Mouse (Mus musculus): ENCODE measurements around the gene Dusp9. TPM values are rescaled to one million over a fixed set of nuclear protein-coding genes. Genes with fewer than 3 reads are reported as not detected.
A peak's percentile ranks its signal among the peaks of the same experiment; 100 is the strongest.

The Dusp9 gene
- total and polyA plus RNA-seq, 2 experiments from 2014 or later: 0.12 to 2.2 TPM

DNA sequence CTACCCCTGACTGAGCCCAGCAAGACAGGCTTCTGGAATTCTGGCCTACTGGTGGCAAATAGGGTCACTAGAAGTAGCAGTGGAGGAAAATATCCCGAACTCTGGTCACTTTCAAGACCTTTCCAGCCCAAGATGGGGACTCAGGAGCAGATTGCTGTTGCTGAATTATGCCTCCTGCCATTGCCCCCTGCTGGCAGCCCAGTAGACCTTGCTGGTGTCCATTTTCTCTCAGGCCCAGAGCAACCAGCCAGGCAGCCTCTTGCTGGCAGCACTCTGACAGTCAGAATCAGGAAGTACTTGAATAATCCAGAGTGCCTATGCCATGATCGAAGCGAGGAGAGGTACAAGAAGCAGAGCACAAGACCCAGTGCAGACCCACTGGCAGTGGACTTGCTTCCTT, 16.3 kb downstream of the Dusp9 start:
- DNase-seq (ENCODE audit: low spot score): no peak
- Histone ChIP-seq H3K4me3 (ENCODE audit: low read depth, low read length) (no peak overlapping the region), H3K36me3 (replicated peaks; ENCODE audit: control insufficient read depth, insufficient read depth, low read length) (no peaks in the 10 kb centered on the region), H3K27me3 (ENCODE audit: control insufficient read depth, insufficient read depth, low read length) (no peaks in the 10 kb centered on the region), H3K9me3 (replicated peaks; ENCODE audit: control insufficient read depth, low read length) (no peaks in the 10 kb centered on the region), H3K4me2 (ENCODE audit: low read depth, low read length) (no peak overlapping the region), H3K9ac (replicated peaks; ENCODE audit: low read depth, low read length) (no peak overlapping the region), H3K4me1 (ENCODE audit: control insufficient read depth, insufficient read depth) (0 out of 2 replicates have a peak, but pooled peaks cover 3% of the 10 kb centered on the region), H3K27ac (ENCODE audit: low read depth) (no peak overlapping the region)
- WGBS: 50% methylated on average over 3 of the region's 3 CpGs
- no peak for ATAC-seq (ENCODE audit: insufficient read depth, low read depth)
- peak; percentile 50 for TF ChIP-seq CTCF (IDR thresholded peaks at IDR 0.05; ENCODE audit: low read depth)
- no peak for TF ChIP-seq EP300 (IDR thresholded peaks at IDR 0.05; ENCODE audit: low read depth)

GRCm38 (mm10) chrX:73658391-73658790, 19.2 kb downstream of the Dusp9 start:
- no peak for ATAC-seq (ENCODE audit: insufficient read depth, low read depth)
- no peak for TF ChIP-seq EP300 (IDR thresholded peaks at IDR 0.05; ENCODE audit: low read depth)
- TF ChIP-seq CTCF (IDR thresholded peaks at IDR 0.05; ENCODE audit: low read depth): no peak
- H3K4me3 ChIP-seq (ENCODE audit: low read depth, low read length): no peak overlapping the region

DNA sequence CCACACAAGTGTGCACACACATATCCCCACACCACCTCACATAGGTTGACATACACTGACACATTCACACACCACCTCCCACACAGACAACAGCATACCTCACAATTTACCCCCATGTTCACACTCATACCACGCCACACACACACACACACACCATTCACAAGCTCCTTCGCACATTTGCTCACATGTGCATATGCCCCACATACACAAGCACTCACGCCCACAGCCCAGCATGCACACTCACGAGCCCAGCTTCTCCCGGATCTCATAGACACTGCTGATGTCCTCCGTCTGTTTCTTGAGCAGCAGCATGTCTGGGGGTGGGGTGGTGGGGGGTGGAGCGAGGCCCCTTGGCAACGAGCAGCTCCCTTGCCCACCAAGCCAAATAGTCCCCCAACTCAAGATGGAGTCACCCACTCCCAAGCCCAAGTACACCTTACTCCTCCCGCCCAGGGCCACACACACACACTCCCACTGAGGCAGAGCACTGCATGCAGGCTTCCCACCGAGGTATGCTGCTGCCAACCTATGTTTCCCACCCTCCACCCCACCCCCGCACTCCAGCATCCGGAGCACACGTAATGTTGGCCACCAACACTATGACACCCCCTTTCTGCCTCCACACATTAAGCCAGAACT, 19.8 kb downstream of the Dusp9 start:
- Histone ChIP-seq H3K36me3 (replicated peaks; ENCODE audit: control insufficient read depth, insufficient read depth, low read length) (no peaks in the 10 kb centered on the region), H3K4me2 (ENCODE audit: low read depth, low read length) (peak overlapping the region; percentile 77), H3K9me3 (replicated peaks; ENCODE audit: control insufficient read depth, low read length) (no peaks in the 10 kb centered on the region), H3K9ac (replicated peaks; ENCODE audit: low read depth, low read length) (no peak overlapping the region), H3K4me1 (ENCODE audit: control insufficient read depth, insufficient read depth) (0 out of 2 replicates have a peak, but pooled peaks cover 3% of the 10 kb centered on the region), H3K4me3 (ENCODE audit: low read depth, low read length) (no peak overlapping the region), H3K27me3 (ENCODE audit: control insufficient read depth, insufficient read depth, low read length) (no peaks in the 10 kb centered on the region), H3K27ac (ENCODE audit: low read depth) (no peak overlapping the region)
- DNase-seq (ENCODE audit: low spot score): no peak
- no peak for TF ChIP-seq EP300 (IDR thresholded peaks at IDR 0.05; ENCODE audit: low read depth)
- no peak for TF ChIP-seq CTCF (IDR thresholded peaks at IDR 0.05; ENCODE audit: low read depth)
- WGBS: 62% methylated on average over 13 of the region's 13 CpGs
- no peak for ATAC-seq (ENCODE audit: insufficient read depth, low read depth)

More at GRCm38 (mm10) chrX:73658391-73658790, 19.2 kb downstream of the Dusp9 start:
- H3K9me3 ChIP-seq (replicated peaks; ENCODE audit: control insufficient read depth, low read length): no peaks in the 10 kb centered on the region
- no peak for DNase-seq (ENCODE audit: low spot score)
- H3K27ac ChIP-seq (ENCODE audit: low read depth): no peak overlapping the region
- H3K36me3 ChIP-seq (replicated peaks; ENCODE audit: control insufficient read depth, insufficient read depth, low read length): no peaks in the 10 kb centered on the region
- 0 out of 2 replicates have a peak, but pooled peaks cover 3% of the 10 kb centered on the region for H3K4me1 ChIP-seq (ENCODE audit: control insufficient read depth, insufficient read depth)
- no peaks in the 10 kb centered on the region for H3K27me3 ChIP-seq (ENCODE audit: control insufficient read depth, insufficient read depth, low read length)
- 50% methylated on average over 7 of the region's 7 CpGs for WGBS
- H3K9ac ChIP-seq (replicated peaks; ENCODE audit: low read depth, low read length): no peak overlapping the region
- H3K4me2 ChIP-seq (ENCODE audit: low read depth, low read length): no peak overlapping the region

- 0 out of 2 replicates have a peak, but pooled peaks cover 3% of the 10 kb centered on the region for H3K4me1 ChIP-seq (ENCODE audit: control insufficient read depth, insufficient read depth)
- no peaks in the 10 kb centered on the region for H3K36me3 ChIP-seq (replicated peaks; ENCODE audit: control insufficient read depth, insufficient read depth, low read length)
- no peak within 1 kb of the TSS for H3K27ac ChIP-seq (ENCODE audit: low read depth)
- DNase-seq (ENCODE audit: low spot score): no peak
- ATAC-seq (ENCODE audit: insufficient read depth, low read depth): peak; percentile 75
- H3K9ac ChIP-seq (replicated peaks; ENCODE audit: low read depth, low read length): peak within 1 kb of the TSS; percentile 55
- no peaks in the 10 kb centered on the region for H3K27me3 ChIP-seq (ENCODE audit: control insufficient read depth, insufficient read depth, low read length)
- H3K4me2 ChIP-seq (ENCODE audit: low read depth, low read length): peak within 1 kb of the TSS; percentile 77
- TF ChIP-seq EP300 (IDR thresholded peaks at IDR 0.05; ENCODE audit: low read depth) (no peak), CTCF (IDR thresholded peaks at IDR 0.05; ENCODE audit: low read depth) (no peak)
- no peaks in the 10 kb centered on the region for H3K9me3 ChIP-seq (replicated peaks; ENCODE audit: control insufficient read depth, low read length)
- peak within 1 kb of the TSS; percentile 49 for H3K4me3 ChIP-seq (ENCODE audit: low read depth, low read length)
- WGBS: 22% methylated on average over 49 of the region's 57 CpGs
These were observed 20.5 kb downstream of the Dusp9 start, which contains the start of gene Pnck for GRCm38 (mm10) chrX:73659575-73660283. Gene Pnck (minus strand): TSS chrX:73660117.

- ATAC-seq (ENCODE audit: insufficient read depth, low read depth) (no peak), DNase-seq (ENCODE audit: low spot score) (no peak)
- Histone ChIP-seq H3K9ac (replicated peaks; ENCODE audit: low read depth, low read length) (peak overlapping the region; percentile 55), H3K27me3 (ENCODE audit: control insufficient read depth, insufficient read depth, low read length) (no peaks in the 10 kb centered on the region), H3K36me3 (replicated peaks; ENCODE audit: control insufficient read depth, insufficient read depth, low read length) (no peaks in the 10 kb centered on the region), H3K4me3 (ENCODE audit: low read depth, low read length) (peak overlapping the region; percentile 49), H3K4me2 (ENCODE audit: low read depth, low read length) (peak overlapping the region; percentile 77), H3K4me1 (ENCODE audit: control insufficient read depth, insufficient read depth) (0 out of 2 replicates have a peak, but pooled peaks cover 3% of the 10 kb centered on the region), H3K27ac (ENCODE audit: low read depth) (no peak overlapping the region), H3K9me3 (replicated peaks; ENCODE audit: control insufficient read depth, low read length) (no peaks in the 10 kb centered on the region)
- WGBS: 48% methylated on average over 3 of the region's 3 CpGs
- TF ChIP-seq EP300 (IDR thresholded peaks at IDR 0.05; ENCODE audit: low read depth): no peak
- no peak for TF ChIP-seq CTCF (IDR thresholded peaks at IDR 0.05; ENCODE audit: low read depth)
These were observed 21.1 kb downstream of the Dusp9 start for GRCm38 (mm10) chrX:73660284-73660665.
